In genomic region chr17:47246605-47247004, GRCm38 (mm10) we compare ENCODE assay signal across 16 mouse cellular contexts.
"Had no signal": no experiment of that assay in that cellular context is flagged by ENCODE, and none has a peak within 500 bp of the region (broad histone marks: within the 10 kb centered on the region; RNA-seq: fewer than 3 reads in every experiment).

No protein-coding gene starts in this region.

- H3K9ac ChIP-seq: lung, embryonic 15.5 days; midbrain, embryonic 13.5 days; midbrain, embryonic 15.5 days; neural tube, embryonic 12.5 days; stomach, embryonic 15.5 days had no signal

- H3K4me1 ChIP-seq: lung, embryonic 15.5 days; neural tube, embryonic 12.5 days; stomach, embryonic 15.5 days had no signal

- H3K36me3 ChIP-seq: midbrain, embryonic 15.5 days; stomach, embryonic 15.5 days had no signal

- ATAC-seq: lung, postnatal 0 days; midbrain, embryonic 13.5 days; midbrain, embryonic 15.5 days had no signal

- H3K9me3 ChIP-seq: lung, embryonic 15.5 days; midbrain, embryonic 13.5 days; midbrain, embryonic 15.5 days; neural tube, embryonic 12.5 days; stomach, embryonic 15.5 days had no signal

- DNase-seq: lung, adult 2 months; lung, postnatal 14 days; lung, postnatal 36 days; right cerebral cortex, postnatal 14 days; thymus, adult 2 months; thymus, postnatal 25 days had no signal

- H3K27ac ChIP-seq: lung, embryonic 15.5 days; macrophage; midbrain, embryonic 13.5 days; midbrain, embryonic 15.5 days; neural tube, embryonic 12.5 days; stomach, embryonic 15.5 days; stomach, postnatal 0 days had no signal

- H3K4me3 ChIP-seq: lung, embryonic 15.5 days; megakaryocyte, embryonic 14.5 days; midbrain, embryonic 13.5 days; midbrain, embryonic 15.5 days; neural tube, embryonic 12.5 days; stomach, embryonic 15.5 days had no signal

- H3K4me2 ChIP-seq: lung, embryonic 15.5 days; midbrain, embryonic 11.5 days; midbrain, embryonic 13.5 days; midbrain, embryonic 15.5 days; neural tube, embryonic 12.5 days; stomach, embryonic 15.5 days had no signal

- H3K27me3 ChIP-seq: lung, embryonic 15.5 days; megakaryocyte, embryonic 14.5 days; midbrain, embryonic 13.5 days; midbrain, embryonic 15.5 days; neural tube, embryonic 12.5 days; stomach, embryonic 15.5 days had no signal
